Mouse (Mus musculus): ENCODE results near the gene Cdkn2b.

DNA sequence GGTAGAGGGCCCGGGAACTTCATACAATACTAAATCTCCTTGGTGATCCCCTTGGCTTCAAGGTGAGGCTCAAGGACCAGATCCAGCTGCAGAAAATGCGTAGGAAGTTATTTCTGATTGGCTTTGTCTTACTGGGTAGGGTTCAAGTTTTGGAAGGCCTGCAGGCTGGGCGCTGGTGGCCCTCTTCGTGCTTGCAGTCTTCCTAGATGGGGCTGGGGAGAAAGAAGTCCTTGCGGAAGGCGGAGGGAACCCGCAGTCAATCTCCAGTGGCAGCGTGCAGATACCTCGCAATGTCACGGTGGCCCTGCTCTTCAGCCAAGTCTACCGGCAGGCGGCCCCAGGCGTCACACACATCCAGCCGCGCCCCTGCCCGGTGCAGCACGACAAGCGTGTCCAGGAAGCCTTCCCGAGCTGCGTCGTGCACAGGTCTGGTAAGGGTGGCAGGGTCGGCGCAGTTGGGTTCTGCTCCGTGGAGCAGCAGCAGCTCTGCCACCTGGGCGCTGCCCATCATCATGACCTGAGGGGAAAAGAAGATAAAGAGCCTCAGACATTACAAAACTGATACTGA, 4.0 kb downstream of the Cdkn2b start:
- TF ChIP-seq GATA1 (IDR thresholded peaks at IDR 0.05; ENCODE audit: borderline replicate concordance, low read length) (no peak), FLI1 (IDR thresholded peaks at IDR 0.05; ENCODE audit: low read length) (no peak)

Data from megakaryocyte, embryonic 14.5 days (primary cell).